Mouse (Mus musculus): ENCODE results near the gene Smg6. TPM values are rescaled to one million over a fixed set of nuclear protein-coding genes. Genes with fewer than 3 reads are reported as not detected.
"Not testable (repeated sequence)": the region's sequence is repeated elsewhere in the genome, so short reads cannot be mapped to it uniquely, and the experiment has no call there.

Gene Smg6
- polyA plus RNA-seq, 1 experiment = 18.7 TPM

- no peak for TF ChIP-seq CTCF (IDR thresholded peaks at IDR 0.05; ENCODE audit: extremely low read depth, insufficient read length, insufficient replicate concordance, low read depth, low read length)
- TF ChIP-seq POLR2A (IDR thresholded peaks at IDR 0.05; ENCODE audit: low read depth, low read length) = no peak
Measured at GRCm38 (mm10) chr11:75172151-75173094, 246.8 kb downstream of the Smg6 start.

GRCm38 (mm10) chr11:75173095-75173798, 247.6 kb downstream of the Smg6 start:
- H3K27me3 ChIP-seq (ENCODE audit: control insufficient read depth, insufficient read depth, low read length) = peaks cover 33% of the 10 kb centered on the region
- TF ChIP-seq POLR2A (IDR thresholded peaks at IDR 0.05; ENCODE audit: low read depth, low read length) = no peak
- no peak for TF ChIP-seq CTCF (IDR thresholded peaks at IDR 0.05; ENCODE audit: extremely low read depth, insufficient read length, insufficient replicate concordance, low read depth, low read length)
- peak overlapping the region; percentile 86 for H3K4me3 ChIP-seq (ENCODE audit: low read depth, low read length)
- no peaks in the 10 kb centered on the region for H3K36me3 ChIP-seq (ENCODE audit: control insufficient read depth, insufficient read depth, low read length)
- no peak overlapping the region for H3K27ac ChIP-seq (ENCODE audit: insufficient read depth, low read depth, low read length)
- under 1% methylated on average over 71 of the region's 71 CpGs for WGBS
- peaks cover 26% of the 10 kb centered on the region for H3K4me1 ChIP-seq (ENCODE audit: control insufficient read depth, insufficient read depth, insufficient read length, low read length)

More at GRCm38 (mm10) chr11:75172151-75173094, 246.8 kb downstream of the Smg6 start:
- Histone ChIP-seq H3K4me3 (ENCODE audit: low read depth, low read length) (peak overlapping the region; percentile 86), H3K4me1 (ENCODE audit: control insufficient read depth, insufficient read depth, insufficient read length, low read length) (peaks cover 21% of the 10 kb centered on the region), H3K36me3 (ENCODE audit: control insufficient read depth, insufficient read depth, low read length) (no peaks in the 10 kb centered on the region), H3K27me3 (ENCODE audit: control insufficient read depth, insufficient read depth, low read length) (peaks cover 42% of the 10 kb centered on the region), H3K27ac (ENCODE audit: insufficient read depth, low read depth, low read length) (no peak overlapping the region)
- 1% methylated on average over 75 of the region's 75 CpGs for WGBS

GRCm38 (mm10) chr11:75173799-75174165, 248.2 kb downstream of the Smg6 start:
- peaks cover 26% of the 10 kb centered on the region for H3K4me1 ChIP-seq (ENCODE audit: control insufficient read depth, insufficient read depth, insufficient read length, low read length)
- H3K27me3 ChIP-seq (ENCODE audit: control insufficient read depth, insufficient read depth, low read length) = peaks cover 28% of the 10 kb centered on the region
- peak overlapping the region; percentile 86 for H3K4me3 ChIP-seq (ENCODE audit: low read depth, low read length)
- TF ChIP-seq CTCF (IDR thresholded peaks at IDR 0.05; ENCODE audit: extremely low read depth, insufficient read length, insufficient replicate concordance, low read depth, low read length) (no peak), POLR2A (IDR thresholded peaks at IDR 0.05; ENCODE audit: low read depth, low read length) (no peak)
- WGBS = 2% methylated on average over 15 of the region's 15 CpGs
- no peak overlapping the region for H3K27ac ChIP-seq (ENCODE audit: insufficient read depth, low read depth, low read length)
- no peaks in the 10 kb centered on the region for H3K36me3 ChIP-seq (ENCODE audit: control insufficient read depth, insufficient read depth, low read length)

- H3K4me3 ChIP-seq (ENCODE audit: low read depth, low read length) = not testable (repeated sequence)
- 53% methylated on average over 6 of the region's 6 CpGs for WGBS
Measured at GRCm38 (mm10) chr11:75174574-75174973, 249.0 kb downstream of the Smg6 start.

GRCm38 (mm10) chr11:75178011-75178410, 252.4 kb downstream of the Smg6 start:
- 46% methylated on average over 12 of the region's 12 CpGs for WGBS
- peaks cover 17% of the 10 kb centered on the region for H3K4me1 ChIP-seq (ENCODE audit: control insufficient read depth, insufficient read depth, insufficient read length, low read length)
- H3K27me3 ChIP-seq (ENCODE audit: control insufficient read depth, insufficient read depth, low read length) = no peaks in the 10 kb centered on the region
- no peak overlapping the region for H3K27ac ChIP-seq (ENCODE audit: insufficient read depth, low read depth, low read length)
- peaks cover 4% of the 10 kb centered on the region; the same call in 1 of the 2 replicates for H3K36me3 ChIP-seq (ENCODE audit: control insufficient read depth, insufficient read depth, low read length)
- peak overlapping the region; percentile 84 for H3K4me3 ChIP-seq (ENCODE audit: low read depth, low read length)
- TF ChIP-seq POLR2A (IDR thresholded peaks at IDR 0.05; ENCODE audit: low read depth, low read length) = no peak
- no peak for TF ChIP-seq CTCF (IDR thresholded peaks at IDR 0.05; ENCODE audit: extremely low read depth, insufficient read length, insufficient replicate concordance, low read depth, low read length)

More at GRCm38 (mm10) chr11:75174574-75174973, 249.0 kb downstream of the Smg6 start:
- H3K27me3 ChIP-seq (ENCODE audit: control insufficient read depth, insufficient read depth, low read length) = peaks cover 26% of the 10 kb centered on the region
- H3K4me1 ChIP-seq (ENCODE audit: control insufficient read depth, insufficient read depth, insufficient read length, low read length) = peaks cover 28% of the 10 kb centered on the region
- not testable (repeated sequence) for H3K27ac ChIP-seq (ENCODE audit: insufficient read depth, low read depth, low read length); H3K36me3 ChIP-seq (ENCODE audit: control insufficient read depth, insufficient read depth, low read length)

- peaks cover 12% of the 10 kb centered on the region for H3K4me1 ChIP-seq (ENCODE audit: control insufficient read depth, insufficient read depth, insufficient read length, low read length)
- under 1% methylated on average over 33 of the region's 33 CpGs for WGBS
- no peaks in the 10 kb centered on the region for H3K27me3 ChIP-seq (ENCODE audit: control insufficient read depth, insufficient read depth, low read length)
- H3K27ac ChIP-seq (ENCODE audit: insufficient read depth, low read depth, low read length) = no peak within 1 kb of the TSS
- H3K36me3 ChIP-seq (ENCODE audit: control insufficient read depth, insufficient read depth, low read length) = peaks cover 5% of the 10 kb centered on the region
- H3K4me3 ChIP-seq (ENCODE audit: low read depth, low read length) = peak within 1 kb of the TSS; percentile 84
- TF ChIP-seq POLR2A (IDR thresholded peaks at IDR 0.05; ENCODE audit: low read depth, low read length) = peak; percentile 68
- peak; percentile 88 for TF ChIP-seq CTCF (IDR thresholded peaks at IDR 0.05; ENCODE audit: extremely low read depth, insufficient read length, insufficient replicate concordance, low read depth, low read length)
Measured at GRCm38 (mm10) chr11:75178672-75179208, 253.1 kb downstream of the Smg6 start, which contains the start of gene Ovca2. Gene Ovca2, minus strand, starts transcription at chr11:75178835.
